Mouse (Mus musculus): ENCODE measurements around the gene Nsmce4a.

DNA sequence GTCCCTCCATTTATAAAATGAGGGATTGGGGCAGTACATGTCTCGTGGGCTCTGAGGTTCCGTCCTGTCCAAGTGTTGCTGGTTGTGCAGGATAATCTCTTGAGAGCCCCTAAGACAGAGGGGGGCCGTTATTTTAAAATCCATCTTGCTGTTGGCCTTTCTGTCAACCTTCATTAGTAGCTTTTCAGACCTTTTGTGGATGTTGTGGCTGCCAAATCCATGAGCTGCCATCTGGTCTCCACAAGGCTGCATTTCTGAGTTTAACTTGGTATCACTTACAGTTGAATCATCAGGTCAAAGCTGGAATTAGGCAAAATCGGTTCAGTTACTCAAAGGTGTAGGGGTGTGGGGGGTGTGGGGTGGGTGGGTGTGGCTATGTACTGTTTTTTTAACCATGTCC, 19.6 kb downstream of the Nsmce4a start:
- TF ChIP-seq CTCF (conservative IDR thresholded peaks at IDR 0.05; ENCODE audit: low read length) (no peak), NANOG (IDR thresholded peaks at IDR 0.05; ENCODE audit: borderline replicate concordance, low read length) (no peak)

All from E14TG2a.4 (cell line).